Mouse (Mus musculus): ENCODE results near the gene Zp1.

- TF ChIP-seq CTCF (IDR thresholded peaks at IDR 0.05; ENCODE audit: low read depth, low read length) (no peak), POLR2A (IDR thresholded peaks at IDR 0.05; ENCODE audit: extremely low read depth, insufficient read depth, low read length) (no peak)
These were observed 14.8 kb downstream of the Zp1 start for GRCm38 (mm10) chr19:10905728-10906000.
